Mouse (Mus musculus) lung, postnatal 0 days (tissue): ENCODE data around the gene Srm.

Experiments used
- CTCF ChIP-seq: IDR thresholded peaks from 2 replicates; pipeline ENCODE4 v1.5.1; 2016; ENCODE audit warnings: antibody characterized with exemption, mild to moderate bottlenecking
- EP300 ChIP-seq: IDR thresholded peaks from 2 replicates; pipeline ENCODE4 v1.6.1; 2016; ENCODE audit warnings: antibody characterized with exemption, mild to moderate bottlenecking, control low read depth

DNA sequence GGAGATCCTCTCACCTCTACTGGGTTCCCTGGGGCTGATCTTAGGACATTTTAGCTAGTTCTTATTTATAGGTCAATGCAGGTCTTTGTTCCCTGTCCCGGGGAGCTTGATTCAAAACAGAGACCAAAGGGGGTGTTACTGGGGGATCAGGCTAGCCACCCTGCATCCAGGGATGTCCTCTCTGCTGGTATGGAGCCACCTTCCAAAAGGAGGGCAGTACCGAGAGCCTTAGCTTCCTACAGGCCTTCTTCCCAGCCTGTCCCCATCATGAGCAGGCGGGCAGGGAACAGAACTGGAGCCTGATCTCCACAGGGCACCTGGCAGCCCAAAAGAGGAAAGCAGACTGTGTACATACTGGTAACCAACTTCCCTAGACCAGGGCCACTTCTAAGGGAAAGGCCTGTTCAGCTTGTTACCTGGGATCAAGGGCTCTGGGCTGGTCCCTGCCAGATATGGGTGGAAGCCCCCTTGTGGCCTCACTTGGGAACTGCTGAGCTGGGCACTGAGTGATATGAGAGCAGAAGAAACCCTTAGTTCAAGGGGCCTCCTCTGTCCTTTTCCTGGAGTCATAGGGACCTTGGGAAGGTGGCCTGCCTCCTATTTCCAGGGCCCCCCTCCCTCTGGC, 13.3 kb downstream of the Srm start:
- peak; percentile 80 for TF ChIP-seq CTCF
- no peak for TF ChIP-seq EP300
